Mouse (Mus musculus) cerebellum, postnatal 36 days (tissue): ENCODE results near the gene Scrn3.
A peak's percentile ranks its signal among the peaks of the same experiment; 100 is the strongest.

Source experiments
- DNase-seq, 2 experiments: peaks; one replicate each; pipeline ENCODE4 v3.0.0; 2021 to 2022; ENCODE audit warnings: mixed read lengths in 2 of 2

Scrn3 gene

DNA sequence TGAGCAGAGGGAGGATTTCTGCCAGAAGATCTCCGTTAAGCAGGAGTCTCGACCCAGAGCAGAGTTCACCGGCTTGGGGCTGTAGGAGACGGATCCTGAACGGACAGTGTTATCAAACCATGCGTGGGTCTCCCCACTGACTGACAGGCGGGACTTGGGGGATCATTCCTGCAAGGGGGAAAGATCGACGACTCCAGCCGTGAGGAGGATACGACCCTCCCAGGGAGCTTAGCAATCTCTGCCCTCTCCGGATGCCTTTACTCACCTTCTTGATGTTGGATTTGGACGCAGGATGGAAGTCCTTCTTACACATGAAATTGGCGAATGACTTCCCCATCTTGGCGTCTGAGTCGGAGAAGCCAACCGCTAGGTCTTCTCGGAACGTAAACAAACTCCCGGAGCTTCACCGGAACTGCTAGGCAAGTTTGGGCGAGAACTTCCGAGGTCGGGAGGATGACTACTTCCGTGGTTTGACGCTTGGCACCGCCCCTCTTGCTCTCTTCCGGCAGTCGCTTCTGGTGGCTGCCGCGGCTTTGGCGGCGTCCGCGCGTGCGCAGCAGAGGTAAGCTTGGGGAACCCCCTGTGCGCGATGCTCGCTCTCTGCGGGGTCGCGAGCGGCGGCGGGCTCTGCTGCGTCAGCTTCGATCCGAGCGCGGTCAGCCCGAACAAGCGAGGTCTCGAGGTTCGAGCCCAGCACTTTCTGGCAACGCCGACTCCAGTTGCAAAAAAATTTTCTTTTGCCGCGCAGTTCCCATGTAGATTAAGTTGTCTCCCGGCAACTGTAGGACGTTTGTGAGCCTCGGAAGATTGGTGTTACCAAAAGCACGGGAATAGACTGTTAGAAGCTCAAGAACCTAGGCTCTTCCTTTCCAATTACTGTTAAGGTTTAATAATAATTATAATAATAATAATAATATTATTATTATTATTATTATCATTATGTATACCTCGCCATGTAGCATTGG is at the start of gene Scrn3, which contains the start of gene Cir1:
TSS of gene Scrn3 (plus strand) at position 450 of the 965 bp plus-strand sequence.
TSS of gene Cir1 (minus strand) at position 550 of the 965 bp plus-strand sequence.
- DNase-seq, result peak; percentile 93 to 96

DNA sequence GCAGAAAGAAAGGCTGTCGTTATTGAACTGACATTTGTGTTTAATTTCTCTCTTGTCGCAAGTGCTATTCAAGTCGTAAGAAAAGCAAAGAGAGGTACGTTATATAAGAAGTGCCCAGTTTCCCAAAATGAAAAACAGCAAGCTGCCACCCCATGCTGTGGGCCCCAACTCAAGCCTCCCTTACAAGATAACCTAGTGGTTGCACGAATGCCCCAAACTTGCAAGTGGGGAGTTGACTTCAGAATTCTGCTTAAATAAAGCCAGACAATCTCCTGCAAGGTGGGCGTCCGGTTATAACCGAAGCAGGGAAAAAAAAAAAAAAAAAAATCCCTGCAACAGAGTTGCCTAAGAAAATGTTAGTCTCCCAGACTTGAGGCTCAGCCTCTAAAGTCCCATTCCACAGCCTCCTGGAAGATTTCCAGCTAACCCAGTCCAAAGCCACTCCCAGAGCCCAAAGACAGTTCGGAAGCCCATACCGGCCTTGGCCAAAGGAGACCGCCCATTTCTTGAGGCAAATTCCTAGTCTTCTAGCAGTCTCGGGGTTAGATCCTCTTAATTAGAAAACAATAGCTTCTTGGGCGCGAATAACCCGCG is 49.1 kb upstream of the Scrn3 start:
- DNase-seq, result no peak

DNA sequence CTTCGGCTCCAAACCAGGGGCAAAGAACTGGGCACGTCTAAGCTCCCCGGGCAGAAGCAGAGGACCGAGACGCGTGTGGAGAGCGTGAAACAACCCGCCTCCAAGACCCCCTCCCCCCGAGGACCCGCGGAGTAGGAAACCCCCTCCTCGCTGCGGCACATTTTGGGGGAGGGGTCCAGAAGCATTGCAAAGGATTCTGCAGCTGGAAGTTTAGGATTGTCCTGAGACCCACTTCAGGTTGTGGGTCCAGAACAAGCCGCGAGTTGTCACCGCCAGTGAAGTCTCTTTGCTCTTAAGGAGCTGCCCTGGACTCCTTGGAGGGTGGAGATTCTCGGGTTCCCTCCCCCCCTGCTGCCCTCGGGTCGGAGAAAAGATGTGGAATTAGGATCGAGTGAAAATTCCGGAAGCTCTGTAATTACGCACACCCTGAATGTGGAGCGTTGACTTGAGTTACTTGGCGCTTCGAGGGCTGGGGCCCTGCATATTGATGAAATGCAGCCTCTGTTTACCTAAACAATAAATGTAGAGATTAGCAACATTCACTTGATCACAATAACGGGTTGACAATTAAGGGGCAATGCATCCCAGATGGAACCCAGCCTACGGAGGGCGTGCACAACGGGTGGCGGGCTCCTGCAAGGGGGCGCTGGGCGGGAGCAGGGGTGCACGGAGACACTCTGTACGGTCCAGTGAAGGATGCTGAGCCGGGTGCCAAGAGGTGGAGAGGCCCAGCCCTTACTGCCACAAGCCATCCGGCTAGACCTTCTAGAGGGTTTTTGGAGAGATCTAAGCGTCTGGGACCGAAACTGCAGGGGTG is 48.4 kb upstream of the Scrn3 start:
- DNase-seq, result no peak

DNA sequence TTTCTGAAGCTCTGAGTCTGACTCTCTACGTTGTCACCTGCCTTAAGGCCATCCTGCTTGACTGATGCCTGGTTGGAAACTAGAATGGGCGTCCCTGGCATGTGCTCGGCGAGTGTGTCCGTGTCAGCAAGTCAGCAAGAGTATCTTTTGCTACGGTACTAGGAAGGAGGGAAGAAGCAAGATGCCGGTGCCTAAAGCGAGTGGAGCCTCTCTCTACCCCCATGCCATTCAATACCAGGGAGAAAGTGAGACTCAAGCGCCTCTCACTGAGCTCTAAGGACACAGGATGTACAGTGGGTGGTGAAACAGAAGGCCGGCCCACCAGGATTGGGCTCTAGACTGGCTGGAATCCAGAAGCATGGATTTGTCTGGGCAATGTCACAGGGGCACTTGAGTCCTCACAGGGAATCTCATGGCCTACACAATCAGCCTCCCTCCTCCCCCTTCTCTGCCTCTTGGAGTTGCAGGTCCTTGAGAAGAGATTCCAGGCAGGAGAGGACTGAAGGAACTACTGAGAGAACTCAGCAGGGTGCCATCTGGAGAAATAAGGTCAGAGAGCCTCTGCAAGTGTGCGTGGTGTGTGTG is 47.7 kb upstream of the Scrn3 start:
- DNase-seq, result no peak

DNA sequence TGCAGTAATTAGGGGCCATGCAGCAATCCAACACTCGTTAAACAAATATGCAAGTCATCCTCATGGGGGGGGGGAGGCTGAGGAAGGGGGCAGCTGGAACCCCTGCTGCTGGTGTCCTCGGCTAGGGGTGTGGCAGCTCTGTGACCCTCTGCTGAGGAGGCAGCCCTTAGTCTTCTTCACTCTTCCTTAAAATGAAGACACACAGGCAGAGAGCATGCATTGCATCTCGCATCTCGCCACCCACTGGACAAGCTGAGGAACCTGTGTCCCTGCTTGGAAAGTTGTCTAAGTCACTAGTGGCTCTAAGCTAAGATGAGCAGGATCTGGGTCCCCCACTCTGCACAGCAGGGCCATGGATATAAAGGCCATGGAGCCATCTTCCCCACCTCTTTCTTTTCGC is 46.4 kb upstream of the Scrn3 start:
- DNase-seq, result no peak

DNA sequence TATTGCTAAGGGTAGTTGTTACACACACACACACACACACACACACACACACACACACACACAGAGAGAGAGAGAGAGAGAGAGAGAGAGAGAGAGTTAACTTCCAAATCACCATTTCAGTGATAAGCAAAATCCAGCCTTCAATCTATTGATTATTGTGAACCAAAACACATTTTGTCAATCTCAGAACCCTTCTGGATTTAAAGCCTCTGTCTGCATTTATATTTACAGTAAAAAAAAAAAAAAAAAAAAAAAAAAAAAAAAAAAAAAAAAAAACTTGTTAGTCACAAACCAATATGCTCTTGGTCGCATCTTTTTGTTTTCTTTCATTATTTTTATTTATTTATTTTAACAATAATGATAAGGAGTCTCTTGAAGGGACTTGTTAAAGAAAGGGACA is 45.8 kb upstream of the Scrn3 start:
- no peak for DNase-seq

DNA sequence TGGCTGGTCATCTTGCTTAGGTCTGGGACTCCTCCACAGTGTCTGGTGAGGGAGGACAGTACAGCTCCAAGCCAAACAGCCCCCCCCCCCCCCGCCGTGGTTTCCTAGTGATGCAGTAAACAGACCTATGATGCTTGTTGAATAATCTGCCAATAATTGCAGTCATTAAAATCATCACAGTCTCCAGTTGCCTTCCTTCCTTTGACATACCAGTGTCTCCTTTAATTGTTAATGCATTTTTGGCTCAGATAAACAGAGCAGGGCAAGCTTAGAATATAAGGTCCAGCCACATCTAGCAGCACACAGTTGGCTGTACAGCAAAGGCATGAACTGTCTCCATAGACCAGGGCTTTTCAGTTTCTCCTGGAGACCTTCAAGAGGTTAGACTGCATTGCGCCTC is 45.2 kb upstream of the Scrn3 start:
- DNase-seq, result no peak

DNA sequence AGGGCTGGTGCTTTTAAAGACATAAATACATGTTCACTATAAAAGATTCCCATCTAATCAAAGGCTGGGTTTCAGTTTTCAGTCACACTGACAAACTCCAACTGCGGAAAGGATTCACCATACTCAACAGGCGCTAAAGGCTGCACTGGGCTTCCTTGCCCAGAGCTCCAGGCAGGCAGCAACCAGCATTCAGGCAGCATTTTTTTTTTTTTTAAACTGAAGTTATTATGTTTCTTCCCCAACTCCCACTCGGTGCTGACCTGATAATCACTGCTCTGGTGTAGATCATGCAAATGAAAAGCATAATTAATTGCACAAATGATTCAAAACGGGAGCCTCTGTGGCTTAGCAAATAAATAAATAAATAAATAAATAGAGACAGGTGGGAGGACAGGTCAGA is 44.6 kb upstream of the Scrn3 start:
- no peak for DNase-seq

DNA sequence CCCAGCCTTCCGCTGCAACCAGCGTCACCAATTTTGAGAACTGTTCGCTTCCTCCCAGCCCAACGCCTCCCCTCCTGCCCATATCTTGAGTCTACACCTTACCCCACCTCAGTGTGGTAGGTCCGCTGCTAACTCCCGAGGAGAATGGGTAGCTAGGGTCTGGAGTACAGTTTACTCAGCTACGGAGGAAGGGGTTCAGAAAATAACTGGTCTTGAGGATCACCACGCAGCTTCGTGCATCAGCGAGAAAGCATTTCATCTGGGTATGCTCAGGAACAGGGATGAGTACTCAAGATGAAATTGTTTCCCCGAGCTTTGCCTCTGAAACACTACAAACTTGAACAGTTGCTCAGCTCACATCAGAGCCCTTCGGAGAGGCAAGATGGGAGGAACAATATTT is 44.1 kb upstream of the Scrn3 start:
- DNase-seq, result no peak

DNA sequence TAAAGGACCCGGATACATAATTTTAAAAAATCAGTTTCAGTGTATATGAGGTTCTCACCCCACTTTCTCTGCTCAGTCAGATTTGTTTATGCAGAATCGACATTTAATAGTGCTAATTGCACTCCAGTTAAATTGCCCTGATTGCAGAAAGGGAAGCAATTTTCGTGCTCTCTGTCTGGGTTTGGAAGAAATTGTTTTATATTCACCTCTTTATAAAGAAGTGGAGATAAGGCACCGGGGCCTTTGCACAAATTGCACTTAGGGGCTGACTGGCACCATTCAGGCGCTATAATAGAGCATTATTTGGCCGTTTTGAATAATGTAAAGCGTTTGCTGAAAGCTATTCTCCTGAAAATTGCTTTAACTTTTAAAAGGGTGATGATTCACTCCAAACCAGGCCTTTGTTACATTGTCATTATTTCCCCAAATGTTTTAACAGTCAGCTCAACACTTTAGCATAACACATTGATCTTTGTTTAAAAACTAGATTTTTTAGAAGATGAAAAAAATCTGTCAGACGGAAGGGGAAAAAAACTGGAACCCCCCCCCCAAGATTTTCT is 43.5 kb upstream of the Scrn3 start:
- DNase-seq, result no peak

DNA sequence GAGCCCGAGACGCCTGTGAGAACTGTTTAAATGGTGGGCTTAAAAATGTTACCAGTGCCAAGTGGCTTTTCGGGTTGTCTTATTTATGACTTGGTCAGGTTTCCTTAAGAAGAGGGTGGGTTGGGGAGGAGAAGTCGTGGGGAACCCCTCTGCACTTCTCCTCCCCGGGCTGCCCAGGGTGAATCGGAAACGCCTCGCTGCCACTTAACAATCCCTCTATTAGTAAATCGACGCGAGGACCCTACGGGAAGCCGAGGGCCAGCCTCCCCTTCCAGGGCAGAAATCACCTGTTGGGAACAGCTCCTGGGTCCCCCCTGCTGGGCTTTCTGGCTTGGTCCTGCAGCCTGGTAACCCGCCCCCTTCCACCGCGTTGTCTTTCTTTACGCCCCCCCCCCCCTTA is 42.7 kb upstream of the Scrn3 start:
- no peak for DNase-seq

DNA sequence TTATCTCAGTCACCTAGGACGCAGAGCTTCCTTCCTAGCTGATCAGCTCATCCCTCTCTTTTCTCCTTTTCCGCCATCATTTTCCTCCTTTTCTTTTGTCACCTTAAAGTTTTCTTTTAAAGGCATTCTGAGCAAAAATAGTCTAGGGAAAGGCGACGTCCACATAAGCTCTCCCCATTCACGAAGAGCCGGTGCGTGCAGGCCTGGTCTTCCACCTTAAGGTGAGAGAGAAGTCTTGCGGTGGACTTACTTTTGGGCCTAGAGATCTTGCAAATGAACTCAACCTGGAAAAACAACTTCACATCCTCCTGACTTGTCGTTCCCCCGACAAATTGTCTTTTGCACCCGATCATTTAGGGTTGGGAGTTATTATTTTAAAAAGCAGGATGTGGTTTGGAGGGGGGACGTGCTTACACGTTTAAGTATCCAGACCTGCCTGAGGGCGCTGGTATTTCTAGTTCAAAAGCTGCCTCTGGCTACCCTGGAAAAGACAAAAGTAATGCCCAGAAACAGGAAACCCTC is 42.3 kb upstream of the Scrn3 start:
- DNase-seq, result no peak

DNA sequence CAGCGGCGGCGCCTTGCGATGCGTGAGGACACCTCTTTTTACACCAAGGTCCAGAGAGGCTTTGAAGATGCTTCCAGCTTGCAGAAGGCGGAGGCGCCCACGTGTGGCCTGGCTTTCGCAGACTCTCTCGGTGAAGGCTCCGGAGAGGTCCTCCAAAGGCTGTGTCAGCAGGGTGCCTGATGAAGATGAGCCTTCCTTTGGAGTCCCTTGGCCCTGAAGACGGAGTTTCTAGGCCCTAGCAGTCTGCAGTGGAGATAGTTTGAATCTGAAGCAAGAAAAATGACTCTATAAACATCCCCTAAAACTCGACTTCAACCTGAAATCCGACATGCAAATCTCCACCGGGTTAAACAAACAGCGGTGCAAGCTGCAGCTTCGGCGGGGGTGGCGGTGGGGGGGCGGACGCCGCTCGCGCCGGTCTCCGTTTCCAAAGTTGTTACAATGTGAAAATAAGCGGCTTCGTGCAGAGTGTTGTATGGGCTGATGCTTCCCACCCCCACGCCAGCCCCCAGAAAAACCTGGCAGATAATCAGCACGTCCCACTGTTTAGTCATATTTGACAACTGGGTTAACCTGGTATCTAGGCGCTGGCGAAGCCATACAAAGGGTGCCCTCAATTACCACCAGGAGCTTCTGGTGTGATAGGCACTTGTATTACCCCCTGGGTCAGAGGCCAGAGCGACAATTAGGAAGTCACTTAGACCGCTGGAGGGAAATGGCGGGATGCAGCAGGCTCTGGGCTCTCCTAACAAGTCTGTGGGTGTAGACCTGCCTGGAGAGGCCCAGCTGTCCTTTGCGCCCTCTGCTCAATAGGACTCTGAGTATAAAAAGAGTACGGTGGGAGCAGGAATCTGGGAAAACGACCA is 41.6 kb upstream of the Scrn3 start:
- DNase-seq, result peak in 1 of 2 experiments; percentile 16

DNA sequence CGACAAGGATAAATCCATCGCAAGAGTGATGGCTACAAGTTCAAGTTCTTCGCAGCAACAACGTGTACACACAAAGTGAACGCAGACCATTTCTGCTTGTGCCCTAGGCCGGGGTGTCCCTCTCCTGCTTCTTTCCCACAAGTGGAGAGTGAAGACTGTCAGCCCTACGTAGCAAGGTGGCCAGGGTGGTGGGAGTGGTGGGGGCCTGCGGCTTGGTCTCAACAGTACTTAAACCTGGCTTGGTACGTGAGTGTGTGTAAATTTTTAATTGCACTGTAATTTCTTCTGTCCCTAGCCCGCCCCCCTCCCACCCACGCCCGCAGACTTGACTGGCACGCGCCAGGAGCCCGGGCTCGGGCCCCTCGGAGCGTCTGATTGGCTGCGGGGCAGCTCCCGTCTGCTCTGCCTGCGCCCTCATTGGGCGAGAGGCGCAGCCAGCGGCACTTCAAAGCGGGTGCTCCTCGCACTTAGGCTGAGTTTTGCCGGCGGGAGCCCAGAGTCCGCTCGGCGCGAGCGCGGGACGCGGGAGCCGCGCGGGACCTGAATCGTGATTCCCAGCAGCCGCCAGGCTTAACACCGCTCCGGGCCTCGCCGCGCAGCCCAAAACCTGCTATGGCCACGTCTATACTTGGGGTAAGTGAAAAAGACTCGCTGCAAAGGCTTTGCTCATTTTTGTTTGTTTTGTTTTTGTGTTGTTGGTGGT is 40.8 kb upstream of the Scrn3 start, which contains the start of gene Sp9:
TSS of gene Sp9 (plus strand) at position 467 of the 703 bp plus-strand sequence.
- DNase-seq, result peak; percentile 16 to 23

DNA sequence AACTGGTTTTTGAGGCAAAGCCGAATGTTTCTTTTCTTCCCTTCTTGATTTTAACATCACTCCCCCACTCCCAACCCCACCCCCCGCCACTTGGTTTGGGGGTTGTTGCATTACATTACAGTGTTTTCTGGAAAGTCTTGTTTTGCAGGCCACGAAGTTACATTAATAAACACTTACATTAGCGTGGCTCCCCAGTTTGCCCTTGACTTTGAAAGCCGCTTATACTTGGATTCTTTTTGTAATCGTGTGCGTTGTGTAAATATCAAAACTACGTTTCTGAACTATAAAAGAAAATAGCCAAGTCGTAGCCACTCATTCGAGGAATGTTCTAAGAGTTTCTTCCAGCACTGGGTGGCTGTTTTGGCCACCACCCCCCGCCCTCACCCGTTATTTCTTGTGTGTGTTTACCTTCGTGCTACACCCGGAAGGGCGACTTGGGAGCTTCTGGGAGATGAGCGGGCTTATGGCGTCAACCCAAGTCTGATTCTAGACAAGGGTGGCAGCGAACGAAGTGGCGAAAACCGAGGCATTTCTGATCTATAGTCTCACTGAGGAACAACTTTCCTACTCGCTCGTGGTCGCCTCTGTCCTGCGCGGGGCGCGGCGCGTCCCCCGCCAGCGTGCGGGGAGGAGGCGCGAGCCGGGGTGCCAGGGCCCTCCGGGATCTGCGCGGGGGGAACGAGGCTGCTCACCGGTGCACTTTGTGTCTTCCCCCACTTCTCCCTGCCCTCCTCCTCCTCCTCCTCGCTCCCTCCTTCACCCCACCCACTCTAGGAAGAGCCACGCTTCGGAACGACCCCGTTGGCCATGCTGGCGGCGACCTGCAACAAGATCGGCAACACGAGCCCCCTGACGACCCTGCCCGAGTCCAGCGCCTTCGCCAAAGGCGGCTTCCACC is 39.8 kb upstream of the Scrn3 start:
- DNase-seq, result peak; percentile 12 to 24

DNA sequence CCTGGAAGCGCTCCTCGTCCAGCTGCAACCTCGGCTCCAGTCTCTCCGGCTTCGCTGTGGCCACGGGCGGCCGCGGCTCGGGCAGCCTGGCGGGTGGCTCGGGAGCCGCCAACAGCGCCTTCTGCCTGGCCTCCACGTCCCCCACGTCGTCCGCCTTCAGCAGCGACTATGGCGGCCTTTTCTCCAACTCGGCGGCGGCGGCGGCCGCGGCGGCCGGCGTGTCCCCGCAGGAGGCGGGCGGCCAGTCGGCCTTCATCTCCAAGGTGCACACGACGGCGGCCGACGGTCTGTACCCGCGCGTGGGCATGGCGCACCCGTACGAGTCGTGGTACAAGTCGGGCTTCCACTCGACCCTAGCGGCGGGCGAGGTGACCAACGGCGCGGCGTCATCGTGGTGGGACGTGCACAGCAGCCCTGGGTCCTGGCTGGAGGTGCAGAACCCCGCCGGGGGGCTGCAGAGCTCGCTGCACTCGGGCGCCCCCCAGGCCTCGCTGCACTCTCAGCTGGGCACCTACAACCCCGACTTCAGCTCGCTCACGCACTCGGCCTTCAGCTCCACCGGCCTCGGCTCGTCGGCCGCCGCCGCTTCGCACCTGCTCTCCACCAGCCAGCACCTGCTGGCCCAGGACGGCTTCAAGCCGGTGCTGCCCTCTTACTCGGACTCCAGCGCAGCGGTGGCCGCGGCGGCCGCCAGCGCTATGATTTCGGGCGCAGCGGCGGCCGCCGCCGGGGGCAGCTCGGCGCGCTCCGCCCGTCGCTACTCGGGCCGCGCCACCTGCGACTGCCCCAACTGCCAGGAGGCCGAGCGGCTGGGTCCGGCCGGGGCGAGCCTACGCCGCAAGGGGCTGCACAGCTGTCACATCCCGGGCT is 38.9 kb upstream of the Scrn3 start:
- DNase-seq, result no peak

DNA sequence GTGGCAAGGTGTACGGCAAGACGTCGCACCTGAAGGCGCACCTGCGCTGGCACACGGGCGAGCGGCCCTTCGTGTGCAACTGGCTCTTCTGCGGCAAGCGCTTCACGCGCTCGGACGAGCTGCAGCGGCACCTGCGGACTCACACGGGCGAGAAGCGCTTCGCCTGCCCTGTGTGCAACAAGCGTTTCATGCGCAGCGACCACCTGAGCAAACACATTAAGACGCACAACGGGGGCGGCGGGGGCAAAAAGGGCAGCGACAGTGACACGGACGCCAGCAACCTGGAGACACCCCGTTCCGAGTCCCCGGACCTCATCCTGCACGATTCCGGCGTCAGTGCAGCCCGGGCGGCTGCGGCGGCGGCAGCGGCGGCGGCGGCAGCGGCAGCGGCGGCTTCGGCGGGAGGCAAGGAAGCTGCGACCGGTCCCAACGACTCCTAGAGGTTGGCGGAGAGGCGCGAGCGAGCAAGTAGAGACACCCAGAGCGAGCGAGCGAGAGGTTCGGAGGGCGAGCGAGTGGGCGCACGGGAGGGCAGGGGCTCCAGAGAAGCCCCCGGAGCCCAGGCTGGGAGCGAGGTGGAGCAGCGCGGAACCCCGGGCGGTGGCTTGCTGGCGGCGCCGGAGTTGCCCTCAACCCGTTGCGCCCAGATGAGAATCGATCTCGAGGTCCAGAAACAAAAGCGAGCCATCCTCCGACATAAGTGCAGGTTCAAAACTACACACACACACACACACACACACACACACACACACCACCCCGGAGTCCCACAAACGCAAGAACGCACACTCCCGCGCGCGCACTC is 38.1 kb upstream of the Scrn3 start:
- DNase-seq, result peak; percentile 16 to 22
